Mouse (Mus musculus) cerebellum, postnatal 25 days (tissue): ENCODE measurements around the gene Cflar.

Source experiments
- DNase-seq, 2 experiments: peaks; one replicate each; pipeline ENCODE4 v3.0.0; 2021; ENCODE audit warnings: mixed read lengths in 2 of 2

The Cflar gene

GRCm38 (mm10) chr1:58712076-58713061 lies 1.1 kb downstream of the Cflar start:
- DNase-seq = peak; percentile 34 to 40

DNA sequence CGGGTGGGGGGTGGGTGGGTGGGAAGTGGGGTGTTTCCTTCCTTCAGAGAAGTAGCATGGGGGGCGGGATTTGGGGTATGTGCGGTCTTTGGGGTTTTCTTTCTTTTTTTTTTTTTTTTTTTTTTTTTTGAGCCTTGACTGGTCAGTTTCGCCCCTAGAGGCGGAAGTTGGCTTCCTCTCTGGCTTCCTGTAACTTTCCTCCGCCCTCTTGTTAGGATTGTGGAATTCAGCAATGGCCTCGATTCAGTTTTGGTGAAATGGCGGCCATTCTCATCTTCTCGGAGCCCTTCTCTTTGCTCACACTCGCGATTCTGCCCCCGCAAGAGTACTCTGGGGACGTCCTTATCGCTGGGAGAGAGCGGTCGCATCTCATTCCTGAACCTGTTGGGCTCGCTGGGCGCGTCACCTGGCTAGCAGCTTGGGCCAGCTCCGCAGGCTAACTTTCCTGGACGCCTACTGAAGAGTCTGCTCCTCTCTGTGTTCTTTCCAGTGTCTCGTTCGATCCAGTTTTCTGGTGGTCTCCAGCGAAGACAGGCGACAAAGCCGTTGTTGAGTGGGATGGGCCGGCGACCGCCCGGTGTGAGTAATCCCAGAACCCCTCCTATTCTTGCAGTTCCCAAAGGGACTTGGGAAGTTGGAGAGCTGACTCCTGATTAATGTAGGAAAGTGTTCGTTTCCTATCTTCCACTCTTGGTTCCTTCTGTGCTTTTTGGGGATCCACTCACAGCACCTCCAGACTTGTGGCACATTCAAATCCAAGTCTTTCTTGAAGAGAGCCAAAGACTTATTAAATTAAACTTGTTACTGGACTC lies 2.0 kb downstream of the Cflar start:
- DNase-seq = peak; percentile 72 to 73

DNA sequence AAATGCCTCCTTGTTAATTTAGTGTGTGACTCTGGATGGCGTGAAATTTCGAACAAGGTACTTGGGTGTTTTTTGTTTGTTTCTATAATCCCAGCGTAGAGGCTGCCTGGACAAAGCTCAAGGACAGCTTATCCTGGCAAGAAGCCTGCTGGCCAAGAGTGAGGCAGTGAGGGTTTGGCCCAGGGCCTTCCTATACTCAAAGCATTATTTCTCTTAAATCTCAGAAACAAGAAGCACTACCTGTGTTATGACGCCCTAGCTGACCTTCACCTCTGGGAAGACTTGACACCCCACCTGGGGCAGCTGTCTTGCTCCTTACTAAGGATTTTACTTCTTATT lies 2.6 kb downstream of the Cflar start:
- DNase-seq = peak; percentile 82 to 88

- DNase-seq = no peak
Observed at GRCm38 (mm10) chr1:58714361-58714760, 3.1 kb downstream of the Cflar start.

- no peak for DNase-seq
Observed at GRCm38 (mm10) chr1:58715536-58715935, 4.2 kb downstream of the Cflar start.

GRCm38 (mm10) chr1:58716162-58716882 lies 5.0 kb downstream of the Cflar start:
- DNase-seq = no peak

DNA sequence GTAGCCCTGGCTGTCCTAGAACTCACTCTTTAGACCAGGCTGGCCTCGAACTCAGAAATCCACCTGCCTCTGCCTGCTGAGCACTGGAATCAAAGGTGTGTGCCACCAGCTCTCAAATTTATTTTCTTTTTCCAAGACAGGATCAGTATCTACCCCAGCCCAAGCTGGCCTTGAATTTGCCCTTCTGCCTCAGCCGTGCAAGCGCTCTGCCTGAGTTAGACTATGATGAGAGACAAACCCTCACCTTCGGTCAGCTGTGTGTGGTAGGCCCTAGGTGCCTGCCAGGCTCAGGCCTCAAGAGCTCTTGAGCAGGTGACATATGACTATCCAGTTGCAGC lies 5.5 kb downstream of the Cflar start:
- DNase-seq = no peak

- no peak for DNase-seq
Observed at GRCm38 (mm10) chr1:58717589-58718270, 6.4 kb downstream of the Cflar start.

GRCm38 (mm10) chr1:58719356-58719945 lies 8.1 kb downstream of the Cflar start:
- DNase-seq = no peak

GRCm38 (mm10) chr1:58720090-58720489 lies 8.8 kb downstream of the Cflar start:
- DNase-seq = no peak

DNA sequence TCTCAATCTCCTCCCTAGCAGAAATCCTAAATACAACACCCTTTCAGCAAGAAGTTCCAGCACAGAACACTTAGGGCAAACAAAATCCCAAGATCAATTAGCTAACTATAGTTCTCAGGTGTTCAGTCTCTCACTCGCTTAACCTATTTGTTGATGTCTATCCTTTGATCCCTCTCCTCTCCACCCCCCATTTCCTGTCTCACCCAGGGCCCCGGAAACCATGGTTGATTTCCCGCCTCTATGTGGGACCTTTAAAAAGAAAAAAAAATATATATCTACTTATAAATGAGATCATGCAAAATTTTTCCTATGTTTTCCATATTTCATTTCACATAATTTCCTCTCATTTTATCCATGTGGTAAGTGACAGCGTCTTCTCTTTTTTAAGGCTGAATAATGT lies 9.7 kb downstream of the Cflar start:
- DNase-seq = no peak

DNA sequence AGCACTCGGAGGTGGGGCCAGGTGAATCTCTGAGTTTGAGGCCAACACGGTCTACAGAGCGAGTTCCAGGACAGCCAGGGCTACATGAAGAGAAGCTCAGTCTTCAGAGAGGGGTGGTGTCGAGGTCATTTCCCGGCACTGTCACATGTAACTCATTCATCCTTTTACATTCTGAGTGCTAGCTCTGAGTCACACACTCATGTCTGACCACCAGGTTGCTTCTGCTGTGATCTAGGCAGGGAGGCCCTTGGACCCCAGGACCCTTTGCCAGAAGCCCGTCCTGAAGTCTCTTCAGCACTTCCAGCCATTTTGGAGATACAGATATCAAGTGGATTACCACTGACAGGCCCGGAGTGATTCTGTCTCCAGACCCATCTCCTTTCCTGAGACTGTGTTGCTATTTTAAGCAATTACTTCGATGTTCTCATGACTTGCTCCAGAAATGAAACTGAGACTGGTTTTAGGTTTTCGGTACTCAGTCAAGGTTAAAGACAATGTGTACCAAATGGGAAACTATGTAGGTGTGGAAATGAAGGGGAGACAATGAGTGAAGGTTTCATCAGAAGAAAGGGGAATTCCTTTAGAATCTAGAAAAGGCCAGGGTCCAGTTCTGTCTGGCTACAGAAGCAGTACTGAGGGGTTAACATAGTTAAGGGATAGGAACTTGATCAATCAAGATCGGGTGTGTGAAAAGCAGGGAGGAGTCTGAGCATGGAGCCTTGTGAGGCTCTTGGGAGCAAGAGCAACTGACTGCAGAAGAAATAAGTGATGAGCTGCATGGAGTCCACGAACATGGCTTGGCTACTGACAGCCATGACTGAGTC lies 11.0 kb downstream of the Cflar start:
- no peak for DNase-seq

DNA sequence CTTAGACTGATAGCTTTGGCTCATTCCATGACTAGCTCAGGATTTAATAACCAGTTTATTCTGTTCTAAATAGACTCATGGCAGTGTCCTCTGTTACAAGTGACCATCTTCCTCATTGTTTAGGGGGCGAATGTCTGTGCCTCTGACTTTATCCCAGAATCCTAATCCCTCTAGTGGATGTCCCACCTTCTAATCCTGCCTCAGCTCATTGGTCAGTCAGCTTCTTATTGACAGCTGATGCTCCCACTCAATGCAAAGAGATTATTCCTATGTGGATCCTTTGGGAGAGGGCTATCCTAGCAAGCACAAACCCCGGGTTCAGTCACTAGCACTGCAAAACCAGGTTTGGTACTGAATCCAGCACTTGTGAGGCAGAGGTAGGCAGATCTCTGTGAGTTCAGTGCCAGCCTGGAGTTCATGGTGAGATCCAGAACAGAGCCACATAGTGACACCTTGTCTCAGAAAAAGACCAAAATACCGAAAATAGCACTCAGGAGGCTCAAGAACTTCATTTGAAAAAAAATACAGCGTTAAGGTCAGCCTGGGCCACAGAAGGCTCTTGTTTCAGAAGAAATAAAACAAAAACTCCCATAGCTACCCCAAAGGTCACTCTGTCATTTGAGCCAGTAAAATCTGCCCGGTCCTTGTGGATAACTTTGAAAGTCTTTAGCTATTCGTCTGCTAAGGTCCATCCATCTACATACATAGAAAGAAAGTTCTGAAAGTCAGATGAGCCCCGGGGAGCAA lies 11.9 kb downstream of the Cflar start:
- no peak for DNase-seq

DNA sequence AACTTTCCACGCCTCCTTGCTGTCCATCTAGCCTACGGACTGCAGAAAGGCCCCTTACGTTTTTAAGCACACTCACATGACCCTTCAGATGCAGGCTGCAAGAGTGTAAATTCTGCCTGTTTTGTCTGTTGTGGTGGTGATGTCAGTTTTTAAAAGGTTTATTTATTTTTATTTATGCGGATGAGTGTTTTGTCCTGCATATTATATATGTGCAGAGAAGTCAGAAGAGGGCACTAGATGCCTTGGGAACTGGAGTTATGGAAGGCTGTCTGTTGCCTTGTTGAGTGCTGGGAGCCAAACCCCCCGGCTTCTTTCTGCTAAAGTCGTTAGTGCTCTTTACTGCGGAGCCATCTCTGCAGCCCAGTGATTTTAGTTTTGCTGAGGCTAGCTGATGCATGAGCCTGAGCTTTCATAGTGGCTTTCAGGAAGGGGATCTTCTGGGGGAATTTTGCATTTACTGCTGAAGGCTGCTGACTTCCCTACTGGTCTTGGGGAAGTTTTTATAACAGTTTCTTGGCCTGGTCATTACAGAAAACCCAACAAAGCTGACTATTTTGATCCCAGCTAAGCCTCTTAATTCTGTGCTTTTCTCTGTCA lies 12.6 kb downstream of the Cflar start:
- DNase-seq = no peak

DNA sequence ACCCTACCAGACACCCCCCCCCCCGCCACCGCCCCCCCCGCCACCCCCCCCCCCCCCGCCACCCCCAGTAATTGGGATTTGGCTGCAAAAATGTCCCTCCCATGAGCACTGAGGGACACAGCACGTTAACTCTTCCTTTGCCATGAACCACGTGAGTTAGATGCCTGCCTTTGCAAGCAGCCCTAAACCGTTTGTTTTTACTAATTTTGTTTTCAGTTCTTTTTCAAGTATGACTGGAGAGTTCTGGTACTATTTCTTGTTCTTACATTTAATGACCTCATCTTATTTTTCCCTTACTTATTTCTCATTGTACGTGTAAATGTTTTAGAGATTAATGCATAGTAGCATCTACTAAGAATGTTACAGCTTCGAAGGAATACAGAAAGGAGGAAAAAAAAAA lies 13.2 kb downstream of the Cflar start:
- no peak for DNase-seq

GRCm38 (mm10) chr1:58725095-58725494 lies 13.8 kb downstream of the Cflar start:
- DNase-seq = no peak

DNA sequence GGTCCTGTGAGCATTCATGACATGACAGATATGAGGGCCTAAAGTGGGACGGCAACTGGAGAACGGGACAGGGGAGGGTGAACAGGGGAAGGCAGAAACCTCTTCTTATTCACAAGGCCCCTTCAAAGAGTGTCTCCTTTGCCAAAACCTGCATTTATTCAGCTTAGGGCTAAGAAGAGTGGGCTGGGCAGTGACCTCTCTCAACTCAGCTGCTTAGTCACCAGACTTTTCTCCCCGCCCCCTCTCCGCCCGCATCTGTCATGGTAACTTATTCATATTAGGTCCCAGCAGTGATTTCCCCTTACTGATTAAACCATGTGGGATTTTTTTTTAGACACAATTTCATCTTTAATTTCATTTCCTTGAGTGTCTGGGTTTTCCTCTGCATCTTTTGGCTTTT lies 14.5 kb downstream of the Cflar start:
- no peak for DNase-seq

- DNase-seq = no peak
Observed at GRCm38 (mm10) chr1:58727019-58727746, 15.9 kb downstream of the Cflar start.
